Mouse (Mus musculus) erythroblast, embryonic 14.5 days (primary cell): ENCODE measurements around the gene Gpr156.
"Not testable (repeated sequence)": the region's sequence is repeated elsewhere in the genome, so short reads cannot be mapped to it uniquely, and the experiment has no call there.

Source experiments
- GATA1 ChIP-seq: IDR thresholded peaks from 2 replicates; pipeline ENCODE4 v1.6.1; 2012; ENCODE audit warnings: low read length, inconsistent platforms, mixed read lengths
- TAL1 ChIP-seq: IDR thresholded peaks from 3 replicates; pipeline ENCODE4 v1.6.1; 2012; ENCODE audit warnings: low read length, inconsistent platforms, mixed read lengths

DNA sequence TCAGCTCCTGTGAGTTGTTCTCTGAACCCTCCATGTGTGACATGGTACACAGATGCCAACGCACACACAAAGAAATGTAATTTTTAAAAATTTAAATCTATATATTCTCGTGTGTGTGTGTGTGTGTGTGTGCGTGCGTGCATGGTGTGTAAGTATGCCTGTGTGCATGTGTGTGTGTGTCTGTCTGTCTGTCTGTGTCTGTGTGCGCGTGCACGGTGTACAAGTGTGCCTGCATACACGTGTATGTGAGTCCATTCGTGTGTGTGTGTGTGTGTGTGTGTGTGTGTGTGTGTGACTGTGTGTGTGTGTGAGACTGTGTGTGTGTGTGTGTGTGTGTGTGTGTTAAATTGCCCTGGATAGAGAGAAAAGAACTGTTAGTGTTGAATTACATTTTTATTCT lies 56.9 kb downstream of the Gpr156 start:
- TF ChIP-seq GATA1, TAL1: not testable (repeated sequence)
